Mouse (Mus musculus) spleen, postnatal 0 days (tissue): ENCODE data around the gene Tmem147. TPM values are rescaled to one million over a fixed set of nuclear protein-coding genes. Genes with fewer than 3 reads are reported as not detected.

Experiments used
- polyA plus RNA-seq: library from polyadenylated mRNA; unstranded; fragments of >200 nt; fragmentation: Nextera tagmentation; extraction: Ambion mirVana; gene quantifications from 2 replicates; pipeline ENCODE4 v1.2.1, GENCODE M21; 2015

Gene Tmem147
- polyA plus RNA-seq, result 128 and 142 TPM in 2 replicates

DNA sequence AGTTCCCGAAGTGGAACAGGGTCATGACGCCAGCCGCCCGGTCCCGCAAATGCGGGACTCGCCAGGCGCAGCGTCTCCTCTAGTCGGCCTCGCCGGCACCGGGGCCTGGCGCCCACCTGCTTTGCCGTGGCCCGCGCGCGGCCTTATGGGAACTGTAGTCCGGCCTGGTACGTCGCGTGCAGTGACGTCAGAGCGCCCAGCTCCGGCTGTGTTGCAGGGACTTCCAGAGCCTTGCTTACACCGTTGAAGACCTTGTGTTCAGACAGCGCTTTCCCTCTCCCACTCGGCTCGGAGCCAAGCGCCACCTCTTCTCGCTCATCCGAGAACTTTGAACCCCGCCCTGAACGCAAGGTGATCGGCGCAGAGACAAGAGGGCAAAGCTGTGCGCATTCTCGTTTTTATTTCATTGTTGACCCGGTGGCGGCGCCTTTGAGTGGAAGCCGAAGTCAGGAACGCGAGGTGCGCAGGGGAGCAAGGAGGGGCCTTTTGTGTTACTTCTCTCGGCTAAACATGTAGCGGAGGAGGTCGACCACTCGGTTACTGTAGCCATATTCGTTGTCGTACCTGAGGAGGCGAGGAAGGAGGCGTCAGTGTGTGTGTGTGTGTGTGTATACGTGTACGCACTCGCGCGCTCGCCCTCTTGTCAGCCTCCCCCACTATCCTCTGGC is at the start of gene Tmem147:
Gene Tmem147, minus strand, starts transcription at position 145 of the 668 bp plus-strand sequence.

DNA sequence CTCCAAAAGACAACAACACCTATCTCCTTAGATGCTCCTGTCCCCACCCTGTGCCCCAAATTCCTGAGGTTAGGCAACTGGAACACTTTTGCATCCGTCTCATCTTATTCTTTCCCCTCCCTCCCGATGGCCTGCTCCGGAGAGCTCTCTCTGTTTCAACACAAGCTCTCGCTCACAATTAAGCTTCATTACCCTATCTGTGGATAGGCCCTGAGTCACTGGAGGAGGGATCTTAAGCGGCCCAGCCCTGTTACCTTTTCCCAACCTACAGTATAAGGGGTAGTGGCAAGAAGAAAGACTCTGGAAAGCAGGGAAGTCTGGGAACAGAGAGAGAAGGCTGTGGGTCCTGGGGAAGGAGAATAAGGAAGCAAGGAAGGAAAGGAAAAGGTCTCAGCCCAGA is 34.1 kb upstream of the Tmem147 start, which contains the start of gene Dmkn:
Gene Dmkn, plus strand, starts transcription at position 301 of the 400 bp plus-strand sequence.

DNA sequence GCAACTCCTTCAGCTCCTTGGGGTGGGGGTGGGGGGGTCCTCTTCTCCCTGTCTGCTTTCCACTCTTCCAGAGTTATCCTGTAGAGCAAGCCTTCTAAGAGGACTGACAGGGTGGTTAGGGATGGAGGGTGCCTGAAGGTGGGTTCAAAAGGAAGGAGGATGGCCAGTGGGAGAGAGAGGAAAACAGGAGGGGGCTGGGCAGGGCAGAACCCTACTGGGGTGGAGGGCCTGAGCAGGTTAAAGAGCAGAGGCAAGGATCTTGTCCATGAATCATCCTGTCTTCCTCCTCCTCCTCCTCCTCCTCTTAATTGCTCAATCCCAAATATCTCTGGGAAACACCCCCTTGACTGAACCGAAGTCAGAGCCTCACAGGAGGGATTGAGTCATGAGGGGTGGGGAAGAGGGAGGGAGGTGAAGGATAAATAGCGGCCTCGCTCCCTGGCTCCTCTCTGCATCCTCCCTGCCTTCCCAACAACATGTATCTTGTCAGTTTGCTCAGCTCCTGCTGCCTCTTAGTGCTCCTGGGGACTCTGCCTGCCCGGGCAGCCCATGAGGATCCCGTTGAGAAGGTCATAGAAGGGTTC is 21.8 kb upstream of the Tmem147 start, which contains the start of gene Sbsn:
Gene Sbsn, plus strand, starts transcription at position 386 of the 584 bp plus-strand sequence.

DNA sequence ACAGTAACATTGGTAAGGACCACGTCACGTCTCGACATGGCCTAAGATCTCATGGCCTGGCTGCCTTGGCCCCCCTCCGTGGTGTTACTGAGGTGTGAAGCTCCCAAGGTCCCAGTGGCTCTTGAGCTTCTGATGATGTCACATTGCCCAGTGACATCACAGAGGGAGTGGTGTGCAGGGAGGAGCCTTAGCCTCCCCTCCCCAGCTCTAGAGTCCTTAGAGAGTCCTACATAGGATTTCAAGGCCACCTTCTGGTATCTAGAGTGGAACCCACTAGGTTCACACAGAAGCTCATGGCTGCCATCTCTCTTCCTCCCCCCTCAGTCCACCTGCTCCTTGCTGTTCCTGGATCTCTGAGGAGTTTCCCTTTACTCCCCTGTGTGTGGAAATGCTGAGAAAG is 14.3 kb upstream of the Tmem147 start, which contains the start of gene Gapdhs:
Gene Gapdhs, minus strand, starts transcription at position 65 of the 400 bp plus-strand sequence.

DNA sequence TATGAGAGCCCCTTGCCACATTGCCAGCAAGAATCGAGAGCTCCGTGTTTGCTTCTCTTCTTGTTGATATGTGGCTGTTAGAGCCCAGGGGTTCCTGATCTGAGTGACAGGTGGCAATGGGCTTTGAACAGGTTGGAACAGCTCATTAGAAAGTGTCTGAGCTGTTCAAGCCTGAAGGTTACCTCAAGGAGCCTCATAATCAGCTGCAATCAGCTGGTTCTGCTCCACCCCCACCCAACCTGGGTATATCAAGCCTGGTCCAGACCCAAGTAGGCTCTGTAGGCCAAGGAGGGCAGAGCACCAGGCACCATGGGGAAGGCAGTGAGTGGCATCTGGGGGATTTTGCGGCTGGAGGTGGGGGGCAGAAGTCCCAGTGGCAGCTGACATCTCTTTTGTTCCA is 17.4 kb downstream of the Tmem147 start, which contains the start of gene Atp4a:
Gene Atp4a, plus strand, starts transcription at position 268 of the 400 bp plus-strand sequence.

DNA sequence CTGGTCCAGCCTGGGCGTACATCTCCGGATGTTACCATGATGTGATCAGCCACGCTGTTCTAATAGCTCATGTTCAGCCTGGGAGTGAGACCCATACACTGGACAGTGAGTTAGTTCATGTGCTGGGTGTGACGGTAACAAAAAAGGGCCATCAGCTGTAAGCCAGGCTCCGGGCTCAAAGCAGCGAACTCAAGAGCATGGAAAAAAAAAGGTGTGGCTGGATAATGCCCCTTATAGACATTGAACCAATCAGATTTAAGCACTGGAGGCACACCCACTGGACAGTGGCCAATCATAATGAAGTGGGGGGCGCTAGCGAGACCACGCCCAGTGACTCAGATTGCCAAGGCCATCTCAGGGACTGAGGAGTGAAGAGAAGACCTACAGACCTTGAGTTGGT is 30.8 kb downstream of the Tmem147 start, which contains the start of gene 2200002J24Rik:
Gene 2200002J24Rik, plus strand, starts transcription at position 338 of the 400 bp plus-strand sequence.

Other genes starting within 250 kb of the Tmem147 start
- gene Prodh2, start 235.9 kb downstream of the Tmem147 start, polyA plus RNA-seq, result 0.10 TPM in 1 of 2 replicates, not detected in the other
- 3.5 TPM in 2 replicates for gene Arhgap33, start 194.5 kb downstream of the Tmem147 start, polyA plus RNA-seq
- gene Hspb6, start 177.4 kb downstream of the Tmem147 start, polyA plus RNA-seq, result 14.6 and 14.7 TPM in 2 replicates
- gene Proser3, start 177.2 kb downstream of the Tmem147 start, polyA plus RNA-seq, result 2.5 and 3.4 TPM in 2 replicates
- 38.8 and 42.2 TPM in 2 replicates for gene Lin37, start 169.7 kb downstream of the Tmem147 start, polyA plus RNA-seq
- gene U2af1l4, start 166.2 kb downstream of the Tmem147 start, polyA plus RNA-seq, result 61.2 and 70.3 TPM in 2 replicates
- 4.4 and 4.9 TPM in 2 replicates for gene Gm49396, start 166.2 kb downstream of the Tmem147 start, polyA plus RNA-seq
- gene Psenen, start 165.9 kb downstream of the Tmem147 start, polyA plus RNA-seq, result 105 and 115 TPM in 2 replicates
- gene Igflr1, start 164.1 kb downstream of the Tmem147 start, polyA plus RNA-seq, result 2.4 and 2.9 TPM in 2 replicates
- gene Kmt2b, start 140.8 kb downstream of the Tmem147 start, polyA plus RNA-seq, result 6.0 and 8.5 TPM in 2 replicates
- 0.21 and 0.22 TPM in 2 replicates for gene Zbtb32, start 130.6 kb downstream of the Tmem147 start, polyA plus RNA-seq
- 0.15 and 0.19 TPM in 2 replicates for gene Upk1a, start 116.7 kb downstream of the Tmem147 start, polyA plus RNA-seq
- gene Cox6b1, start 103.4 kb downstream of the Tmem147 start, polyA plus RNA-seq, result 695 and 741 TPM in 2 replicates
- gene Etv2, start 93.7 kb downstream of the Tmem147 start, polyA plus RNA-seq, result not detected in 2 replicates
- gene Rbm42, start 79.2 kb downstream of the Tmem147 start, polyA plus RNA-seq, result 69.8 and 70.7 TPM in 2 replicates
- 41.0 and 45.0 TPM in 2 replicates for gene Haus5, start 64.5 kb downstream of the Tmem147 start, polyA plus RNA-seq
- not detected in 2 replicates for gene Pmis2, start 57.9 kb downstream of the Tmem147 start, polyA plus RNA-seq
- gene 2200002J24Rik, start 30.6 kb downstream of the Tmem147 start, polyA plus RNA-seq, result 0.49 and 1.6 TPM in 2 replicates
- gene Atp4a, start 17.3 kb downstream of the Tmem147 start, polyA plus RNA-seq, result 1.3 and 1.6 TPM in 2 replicates
- gene Gapdhs, start 14.1 kb upstream of the Tmem147 start, polyA plus RNA-seq, result 0.25 and 0.27 TPM in 2 replicates
- gene Sbsn, start 21.9 kb upstream of the Tmem147 start, polyA plus RNA-seq, result 2.2 and 4.9 TPM in 2 replicates
- gene Dmkn, start 34.2 kb upstream of the Tmem147 start, polyA plus RNA-seq, result 25.5 and 26.9 TPM in 2 replicates
- 1.9 and 2.6 TPM in 2 replicates for gene Krtdap, start 58.4 kb upstream of the Tmem147 start, polyA plus RNA-seq
- gene Ffar2, start 94.2 kb upstream of the Tmem147 start, polyA plus RNA-seq, result 1.7 and 2.7 TPM in 2 replicates
- gene Ffar3, start 126.6 kb upstream of the Tmem147 start, polyA plus RNA-seq, result not detected in 2 replicates
- gene Ffar1, start 132.0 kb upstream of the Tmem147 start, polyA plus RNA-seq, result 0.18 and 0.27 TPM in 2 replicates
- 3.1 and 3.2 TPM in 2 replicates for gene Cd22, start 150.8 kb upstream of the Tmem147 start, polyA plus RNA-seq
- 0.58 and 0.81 TPM in 2 replicates for gene Mag, start 185.3 kb upstream of the Tmem147 start, polyA plus RNA-seq
- not detected in 2 replicates for gene Hamp2, start 195.1 kb upstream of the Tmem147 start, polyA plus RNA-seq
- gene Hamp, start 214.5 kb upstream of the Tmem147 start, polyA plus RNA-seq, result not detected in 2 replicates
- 17.9 and 18.0 TPM in 2 replicates for gene Usf2, start 227.3 kb upstream of the Tmem147 start, polyA plus RNA-seq
- gene Lsr, start 243.9 kb upstream of the Tmem147 start, polyA plus RNA-seq, result 3.7 and 4.4 TPM in 2 replicates
- gene Fam187b, start 244.2 kb upstream of the Tmem147 start, polyA plus RNA-seq, result 0.67 and 0.72 TPM in 2 replicates